Mouse (Mus musculus) layer of hippocampus, adult 18-20 months (tissue): Measurements from ENCODE around the gene Lgi4. TPM values are rescaled to one million over a fixed set of nuclear protein-coding genes. Genes with fewer than 3 reads are reported as not detected.

ENCODE experiments used
- DNase-seq, 2 experiments: peaks; one replicate each; pipeline ENCODE4 v3.0.0; 2022; ENCODE audit warnings: low spot score in 2 of 2
- long read RNA-seq: library from polyadenylated mRNA; stranded (forward); transcript quantifications from one replicate; pipeline ENCODE4 v2.0.0, GENCODE M21; 2021
- total RNA-seq, 2 experiments: library from RNA; stranded (reverse); gene quantifications; 2 replicates each; pipeline ENCODE4 v1.2.3; 2021

Gene Lgi4
- 10 to 100 TPM; 37.9 to 40.4 TPM for total RNA-seq
- long read RNA-seq, full-length matches to known transcripts: 25 of 50 reads
- long read RNA-seq, partial matches to known transcripts: 18 of 50 reads
- long read RNA-seq, other reads (novel, unspliced or antisense): 7 of 50 reads

GRCm38 (mm10) chr7:31059108-31059507 is at the start of gene Lgi4:
TSS of gene Lgi4 (plus strand) at chr7:31059342.
- peak; percentile 72 to 89 for DNase-seq

DNA sequence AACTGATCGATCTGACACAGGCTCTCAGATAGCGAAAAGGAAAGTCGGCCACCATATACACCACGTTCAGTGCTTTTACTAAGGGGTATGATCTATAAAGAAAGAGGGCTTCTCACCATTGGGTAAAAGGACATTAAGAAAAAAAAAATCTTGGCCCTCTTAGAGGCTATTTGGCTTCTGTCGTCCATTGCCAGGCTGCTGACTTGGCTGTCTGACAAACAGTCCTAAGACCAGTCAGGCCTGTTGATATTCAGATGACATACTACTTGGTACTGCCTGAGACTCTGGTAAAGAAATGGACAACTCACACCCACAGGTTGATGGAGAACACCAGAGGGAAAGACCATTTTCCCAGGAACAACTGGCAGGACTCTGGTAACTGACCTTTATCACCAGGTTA is 46.2 kb upstream of the Lgi4 start:
- no peak for DNase-seq

- DNase-seq: peak; percentile 21 to 37
Measured at GRCm38 (mm10) chr7:31017104-31017901, 41.8 kb upstream of the Lgi4 start.

DNA sequence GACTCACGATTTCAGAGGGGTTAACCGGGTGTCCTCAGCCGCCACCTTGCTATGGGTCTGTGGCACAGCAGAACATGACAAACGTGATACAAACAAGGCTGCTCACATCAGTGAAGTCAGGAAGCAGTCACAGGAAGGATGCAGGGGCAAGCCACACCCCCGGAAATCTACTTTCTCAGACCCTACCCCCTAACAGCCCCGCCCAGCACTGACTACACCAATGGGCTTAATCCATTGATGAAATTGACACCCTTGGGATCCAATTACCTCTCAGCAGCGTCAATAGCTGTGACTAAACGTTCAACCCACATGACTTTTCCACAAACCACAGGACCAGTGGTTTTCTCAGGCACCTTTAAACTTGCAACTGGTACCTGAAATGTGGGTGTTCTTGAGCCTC is 30.5 kb upstream of the Lgi4 start:
- DNase-seq: no peak

DNA sequence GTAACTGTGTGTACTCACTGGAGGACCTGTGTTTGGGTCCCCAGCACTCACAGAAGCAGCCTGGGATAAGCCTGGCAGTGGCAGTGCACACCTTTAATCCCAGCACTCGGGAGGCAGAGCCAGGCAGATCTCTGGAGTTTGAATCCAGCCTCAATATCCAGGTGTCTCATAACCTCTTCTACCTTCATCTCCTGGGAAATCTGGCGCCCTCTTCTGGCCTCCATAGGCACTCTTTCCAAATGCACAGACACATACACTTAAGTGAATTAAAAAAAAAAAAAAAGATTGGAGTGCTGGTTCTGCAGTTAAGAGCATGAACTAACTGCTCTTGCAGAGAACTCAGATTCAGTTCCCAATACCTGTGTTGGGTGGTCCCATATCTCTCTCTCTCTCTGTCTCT is 28.4 kb upstream of the Lgi4 start:
- no peak for DNase-seq

DNA sequence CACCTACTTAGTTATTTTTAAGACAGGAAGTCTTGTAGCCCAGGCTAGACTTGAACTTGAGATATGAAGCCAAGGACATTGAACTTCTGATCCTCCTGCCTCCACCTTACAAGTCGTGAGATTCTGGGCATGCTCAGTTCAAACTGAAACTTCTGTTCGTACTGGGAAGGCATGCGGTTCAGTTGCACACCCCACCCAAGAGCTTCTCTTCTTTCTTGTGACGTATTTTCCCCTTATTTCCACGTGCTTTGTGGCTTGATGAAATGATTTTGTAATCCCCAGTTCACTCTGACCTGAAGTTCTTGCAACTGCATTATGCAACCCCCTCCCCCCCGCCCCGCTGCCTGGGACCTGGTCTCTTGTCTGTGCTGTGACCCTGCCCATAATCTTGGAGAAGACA is 27.4 kb upstream of the Lgi4 start:
- DNase-seq: no peak

DNA sequence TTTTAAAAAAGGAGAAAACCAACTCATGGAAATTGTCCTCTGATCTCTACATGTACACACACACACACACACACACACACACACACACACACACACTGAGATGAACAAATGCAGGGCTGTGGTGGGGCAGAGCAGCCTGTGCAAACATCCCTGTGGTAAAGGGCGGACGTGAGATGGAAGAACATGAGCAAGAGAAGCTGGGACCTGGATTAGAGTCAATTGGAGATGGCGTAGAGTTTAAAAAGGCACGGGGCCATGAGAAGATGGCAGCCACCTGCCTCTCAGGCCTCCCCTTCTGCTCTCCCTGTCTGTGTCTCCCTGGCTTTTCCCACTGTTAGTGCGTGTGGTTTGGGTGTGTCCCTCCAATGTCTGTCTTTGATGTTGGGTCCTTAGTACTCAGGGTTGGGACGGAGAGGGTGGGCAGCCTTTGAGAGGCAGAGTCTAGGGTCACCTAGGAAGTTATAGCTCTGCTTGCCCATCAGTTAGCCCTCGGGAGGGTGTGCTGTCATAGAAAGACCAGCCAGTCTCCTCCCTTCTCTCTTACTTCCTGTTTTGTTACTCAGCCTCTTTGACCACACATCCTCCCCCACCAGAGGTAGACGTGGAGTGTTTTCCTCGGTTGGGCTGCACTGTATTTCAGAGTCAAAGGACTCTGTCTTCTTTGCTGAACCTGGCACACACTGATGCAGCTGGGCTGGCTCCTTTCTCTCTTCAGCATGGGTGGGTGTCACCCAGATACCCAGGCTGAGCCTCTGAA is 25.6 kb upstream of the Lgi4 start:
- no peak for DNase-seq

DNA sequence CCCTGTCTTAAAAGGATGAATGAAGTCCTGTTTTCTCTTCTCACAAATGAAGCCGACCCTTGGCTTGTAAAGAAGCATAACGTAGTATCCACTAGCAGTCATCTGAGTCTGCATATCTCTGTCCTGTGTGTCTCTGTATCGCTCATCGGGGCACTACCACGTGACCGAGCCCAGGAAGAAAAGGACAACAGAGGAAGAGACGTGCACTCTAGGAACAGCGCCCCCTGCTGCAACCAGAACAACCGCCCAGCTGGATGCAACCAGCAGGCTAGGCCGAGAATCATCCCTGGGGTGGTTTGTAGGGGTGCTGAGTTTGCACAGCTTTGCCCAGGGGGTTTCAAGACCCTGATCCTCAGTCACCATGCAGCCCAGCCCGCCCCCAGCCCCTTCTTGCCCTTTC is 24.4 kb upstream of the Lgi4 start:
- no peak for DNase-seq

DNA sequence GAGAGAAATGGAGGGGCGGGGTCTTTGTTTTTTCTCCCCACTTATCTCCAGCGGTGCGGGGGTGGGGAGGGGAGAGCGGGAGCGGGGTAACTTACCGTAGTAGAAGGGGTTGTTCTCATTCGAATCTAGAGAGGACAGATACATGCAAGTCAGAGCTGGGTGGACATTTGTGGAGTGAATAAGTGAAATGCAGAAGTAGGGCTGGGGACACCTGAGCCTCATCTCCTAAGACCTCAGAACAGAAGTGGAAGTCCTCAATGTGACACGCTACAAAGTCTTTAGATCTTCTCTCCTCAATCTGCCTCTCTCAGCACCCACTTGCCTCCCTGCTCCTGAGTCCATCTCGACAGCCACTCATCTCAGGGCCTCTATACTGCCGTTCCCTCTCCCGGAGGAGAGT is 23.9 kb upstream of the Lgi4 start:
- no peak for DNase-seq

DNA sequence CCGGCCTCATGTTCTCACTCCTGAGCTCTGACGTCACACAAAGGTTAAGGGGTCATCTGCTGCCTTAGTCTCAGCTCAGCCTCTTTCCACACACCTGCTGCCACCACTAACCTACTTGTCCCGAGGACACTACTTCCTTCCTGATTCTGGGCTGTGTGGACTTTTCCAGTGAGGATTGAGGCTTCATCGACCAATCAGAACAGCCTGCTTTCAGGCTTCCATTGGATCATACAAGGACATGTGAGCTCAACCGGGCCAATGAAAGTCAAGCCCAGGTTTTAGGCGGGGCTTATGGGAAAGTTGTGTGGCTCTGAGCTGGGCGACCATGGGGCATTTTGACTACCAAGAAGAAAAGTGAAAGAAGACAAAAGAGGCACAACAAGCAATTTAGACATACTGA is 22.2 kb upstream of the Lgi4 start:
- DNase-seq: no peak

- no peak for DNase-seq
Measured at GRCm38 (mm10) chr7:31037675-31038074, 21.5 kb upstream of the Lgi4 start.

DNA sequence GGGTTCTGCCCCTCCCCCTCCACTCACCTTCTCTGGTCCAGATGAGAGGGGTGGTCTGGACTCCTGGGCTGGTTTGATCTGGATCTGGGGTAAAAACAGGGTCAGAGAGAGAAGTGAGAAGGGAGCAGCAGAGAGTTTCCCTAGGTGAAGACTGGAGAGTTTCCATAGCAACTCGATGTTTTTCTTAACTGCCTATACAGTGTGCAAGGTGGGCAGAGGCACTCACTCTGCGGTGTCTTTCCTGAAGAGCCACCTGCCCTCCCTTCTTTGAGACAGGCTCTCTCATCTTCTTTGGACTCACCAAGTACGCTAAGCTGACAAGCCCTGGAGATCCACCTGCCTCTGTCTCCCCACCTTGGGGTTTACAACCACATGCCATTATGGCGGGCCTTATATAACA is 20.1 kb upstream of the Lgi4 start:
- no peak for DNase-seq

- DNase-seq: no peak
Measured at GRCm38 (mm10) chr7:31040281-31041022, 18.7 kb upstream of the Lgi4 start.

DNA sequence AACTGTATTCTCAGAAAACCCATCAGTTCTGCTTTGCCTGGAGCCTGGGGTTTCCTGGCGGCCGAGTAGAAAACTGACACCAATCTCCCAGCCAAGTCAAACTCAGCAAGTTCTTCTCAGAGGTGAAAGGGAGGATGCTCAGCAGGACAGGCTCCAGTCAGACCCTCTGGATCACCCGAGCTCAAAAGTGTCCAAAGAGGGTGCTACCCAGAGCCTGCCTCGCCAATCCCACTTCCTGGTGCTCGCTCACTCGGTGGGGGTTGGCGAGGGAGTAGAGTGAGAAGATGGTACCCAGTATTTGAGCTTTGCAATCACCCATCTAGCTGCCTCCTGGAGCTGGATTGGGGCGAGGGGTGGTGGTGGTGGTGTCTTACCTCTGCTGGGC is 18.1 kb upstream of the Lgi4 start:
- DNase-seq: no peak

DNA sequence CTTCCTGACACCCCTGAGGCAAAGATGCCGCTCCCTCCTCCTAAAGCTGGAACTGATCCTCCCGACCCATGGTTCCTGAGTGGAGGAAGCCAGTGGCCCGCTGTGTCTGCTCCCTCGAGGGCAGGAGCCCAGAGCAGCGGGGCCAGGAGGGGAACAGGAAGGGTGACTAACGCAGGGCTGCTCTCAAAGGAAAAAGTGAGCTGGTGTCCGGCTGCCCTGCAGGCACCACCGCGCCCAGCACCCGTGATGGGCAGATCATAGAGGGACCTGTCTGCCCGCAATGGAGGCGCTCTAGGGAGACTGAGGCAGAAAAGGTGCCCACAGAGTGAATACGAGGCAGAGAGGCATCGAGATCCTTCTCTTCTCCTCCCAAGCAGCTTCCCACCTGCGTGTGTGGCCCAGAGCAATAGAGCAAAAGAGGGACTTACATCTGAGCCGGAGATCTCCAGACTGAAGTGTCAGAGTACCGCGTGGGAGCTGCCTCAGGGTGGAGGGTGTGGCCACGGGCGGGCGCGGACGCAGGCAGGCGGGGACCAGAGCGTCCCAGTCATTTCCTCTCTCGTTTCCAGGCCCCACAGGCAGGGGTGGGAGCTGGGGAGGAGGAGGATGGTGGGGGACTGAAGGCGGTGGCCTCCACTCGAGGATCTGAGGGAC is 17.4 kb upstream of the Lgi4 start:
- DNase-seq: no peak

GRCm38 (mm10) chr7:31042431-31042910 is 16.7 kb upstream of the Lgi4 start, which contains the start of gene Fxyd5:
TSS of gene Fxyd5 (minus strand) at chr7:31042481.
- DNase-seq: no peak

GRCm38 (mm10) chr7:31049135-31049845 is 9.9 kb upstream of the Lgi4 start:
- peak in 1 of 2 experiments; percentile 24 for DNase-seq

- peak; percentile 25 to 55 for DNase-seq
Measured at GRCm38 (mm10) chr7:31049846-31050281, 9.3 kb upstream of the Lgi4 start.

- DNase-seq: peak in 1 of 2 experiments; percentile 28
Measured at GRCm38 (mm10) chr7:31050487-31050886, 8.7 kb upstream of the Lgi4 start.

DNA sequence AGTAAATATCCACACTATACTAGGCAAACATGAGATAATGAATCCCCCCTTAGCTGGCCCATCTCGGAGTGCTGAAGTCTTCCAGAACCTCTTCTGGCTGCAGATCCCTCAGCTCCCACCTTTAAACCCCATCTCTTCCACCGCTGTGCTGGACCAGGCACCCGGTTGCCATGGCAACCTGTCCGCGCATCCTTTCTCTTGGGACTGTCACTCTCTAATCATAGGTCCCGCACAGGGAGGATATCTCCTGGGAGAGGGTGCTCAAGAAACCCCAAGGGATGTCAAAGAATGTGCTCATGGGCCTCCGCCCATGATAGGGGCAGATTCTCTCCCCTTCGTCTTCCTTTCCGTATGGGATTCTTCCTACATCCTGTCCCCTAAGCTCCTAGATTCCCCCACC is 8.2 kb upstream of the Lgi4 start:
- DNase-seq: peak; percentile 34 to 55
